Mouse (Mus musculus): Measurements from ENCODE around the gene Tmem245.

DNA sequence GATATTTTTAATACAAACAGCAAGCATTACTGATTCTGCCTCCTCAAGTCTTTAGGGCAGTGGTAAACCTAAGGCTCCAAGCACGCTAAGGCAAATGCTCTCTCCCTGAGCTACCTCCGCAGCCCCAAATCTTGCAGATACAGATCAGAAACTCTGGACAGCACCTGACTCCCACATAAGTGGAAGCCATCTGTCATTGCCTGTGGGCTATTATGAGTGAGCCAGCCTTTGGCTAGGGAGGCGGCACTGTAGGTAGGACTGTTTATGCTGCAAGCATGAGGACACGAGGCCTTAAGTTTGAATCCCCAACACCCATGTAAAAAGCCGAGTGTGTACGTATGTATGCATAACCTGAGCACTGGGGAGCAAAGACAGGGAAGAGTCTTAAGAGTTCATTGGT is 16.4 kb upstream of the Tmem245 start:
- TF ChIP-seq CTCF (IDR thresholded peaks at IDR 0.05; ENCODE audit: low read depth) (no peak), EP300 (IDR thresholded peaks at IDR 0.05; ENCODE audit: low read depth) (no peak)

Data from heart, postnatal 0 days (tissue).